Mouse (Mus musculus): ENCODE results near the gene Tgif1. TPM values are rescaled to one million over a fixed set of nuclear protein-coding genes. Genes with fewer than 3 reads are reported as not detected.
A peak's percentile ranks its signal among the peaks of the same experiment; 100 is the strongest.

Tgif1 gene
- polyA plus RNA-seq, 1 experiment from 2014 or later = 30.8 TPM

DNA sequence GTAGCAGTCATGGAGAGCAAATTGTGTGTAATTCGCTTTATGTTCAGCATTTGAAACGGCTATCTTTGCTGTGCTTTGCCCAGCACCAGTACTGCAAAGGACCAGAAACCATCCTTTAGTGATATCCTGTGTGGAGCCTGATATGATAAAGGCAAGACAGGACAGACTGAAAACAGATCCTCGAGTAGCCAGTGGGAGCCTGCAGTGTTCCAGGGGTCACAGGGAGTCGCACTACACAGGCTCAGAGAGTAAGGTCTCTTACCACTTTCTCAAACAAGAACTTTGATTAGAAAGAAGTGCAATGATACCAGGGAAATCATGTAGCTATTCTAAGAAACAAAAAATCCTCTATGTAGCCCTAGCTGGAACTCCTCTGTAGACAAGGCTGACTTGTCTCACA, 58.1 kb downstream of the Tgif1 start:
- DNase-seq (ENCODE audit: low spot score) (no peak), ATAC-seq (replicated peaks; ENCODE audit: low FRiP score) (no peak)
- Histone ChIP-seq H3K36me3 (ENCODE audit: control insufficient read depth, insufficient read depth, low read length) (no peaks in the 10 kb centered on the region), H3K4me2 (no peak overlapping the region), H3K9me3 (ENCODE audit: control insufficient read depth, low read length) (no peaks in the 10 kb centered on the region), H3K27me3 (replicated peaks; ENCODE audit: control insufficient read depth, insufficient read depth, low read length) (no peaks in the 10 kb centered on the region), H3K4me1 (replicated peaks; ENCODE audit: control insufficient read depth, insufficient read depth, low read length) (no peaks in the 10 kb centered on the region), H3K9ac (ENCODE audit: low read depth, low read length) (no peak overlapping the region), H3K4me3 (ENCODE audit: low read depth, low read length) (no peak overlapping the region), H3K27ac (ENCODE audit: low read depth, low read length) (no peak overlapping the region)
- 54% methylated on average over 4 of the region's 4 CpGs for WGBS

DNA sequence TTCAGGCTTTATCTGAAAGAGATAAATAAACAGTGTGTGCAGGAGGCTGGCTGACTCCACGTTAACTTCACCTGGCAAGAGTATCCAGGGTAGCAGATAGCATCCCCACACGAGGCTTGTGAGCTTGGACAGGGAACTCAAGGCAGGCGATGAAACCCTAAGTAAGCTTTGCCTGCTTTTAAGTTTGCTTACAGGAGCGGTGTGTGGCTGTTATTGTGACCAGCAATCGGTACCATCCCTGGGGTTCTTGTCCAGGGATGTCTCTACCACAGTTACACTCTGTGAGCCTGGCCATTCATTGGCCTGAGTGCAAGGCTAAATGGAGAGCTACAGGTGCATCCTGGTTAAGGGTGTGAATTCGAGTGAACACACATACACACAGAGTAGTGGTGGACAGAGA, 58.6 kb downstream of the Tgif1 start:
- H3K4me2 ChIP-seq = no peak overlapping the region
- H3K27ac ChIP-seq (ENCODE audit: low read depth, low read length) = peak overlapping the region; percentile 38; the same call in 1 of the 2 replicates
- no peaks in the 10 kb centered on the region for H3K27me3 ChIP-seq (replicated peaks; ENCODE audit: control insufficient read depth, insufficient read depth, low read length)
- 43% methylated on average over 6 of the region's 6 CpGs for WGBS
- H3K36me3 ChIP-seq (ENCODE audit: control insufficient read depth, insufficient read depth, low read length) = no peaks in the 10 kb centered on the region
- ATAC-seq (replicated peaks; ENCODE audit: low FRiP score) = no peak
- no peak overlapping the region for H3K4me3 ChIP-seq (ENCODE audit: low read depth, low read length)
- DNase-seq (ENCODE audit: low spot score) = no peak
- no peaks in the 10 kb centered on the region for H3K4me1 ChIP-seq (replicated peaks; ENCODE audit: control insufficient read depth, insufficient read depth, low read length)
- no peak overlapping the region for H3K9ac ChIP-seq (ENCODE audit: low read depth, low read length)
- H3K9me3 ChIP-seq (ENCODE audit: control insufficient read depth, low read length) = no peaks in the 10 kb centered on the region

DNA sequence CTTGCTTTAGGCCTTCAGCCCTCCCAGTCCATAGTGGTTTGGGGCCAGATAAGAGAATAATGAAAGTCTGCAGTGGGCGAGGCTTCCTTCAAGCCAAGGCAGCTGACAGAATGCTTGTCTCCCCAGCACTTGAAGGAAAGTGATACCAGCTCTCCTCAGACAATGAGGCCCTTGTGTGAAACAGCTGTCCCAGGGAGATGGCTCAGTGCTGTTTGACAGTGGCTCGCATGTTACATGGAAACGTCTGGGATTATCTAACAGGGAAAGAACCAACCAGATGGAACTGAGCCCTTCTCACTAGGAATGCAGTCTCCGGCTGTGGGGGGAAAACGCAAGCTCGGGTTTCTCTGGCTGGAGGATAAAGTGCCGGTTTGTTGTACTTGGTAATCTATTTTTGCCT, 59.1 kb downstream of the Tgif1 start:
- no peak overlapping the region for H3K4me3 ChIP-seq (ENCODE audit: low read depth, low read length)
- H3K27ac ChIP-seq (ENCODE audit: low read depth, low read length) = no peak overlapping the region; the same call in 1 of the 2 replicates
- no peaks in the 10 kb centered on the region for H3K36me3 ChIP-seq (ENCODE audit: control insufficient read depth, insufficient read depth, low read length)
- H3K27me3 ChIP-seq (replicated peaks; ENCODE audit: control insufficient read depth, insufficient read depth, low read length) = no peaks in the 10 kb centered on the region
- no peaks in the 10 kb centered on the region for H3K4me1 ChIP-seq (replicated peaks; ENCODE audit: control insufficient read depth, insufficient read depth, low read length)
- ATAC-seq (replicated peaks; ENCODE audit: low FRiP score) = no peak
- H3K4me2 ChIP-seq = no peak overlapping the region
- whole genome bisulfite sequencing = 28% methylated on average over 7 of the region's 7 CpGs
- DNase-seq (ENCODE audit: low spot score) = no peak
- no peak overlapping the region for H3K9ac ChIP-seq (ENCODE audit: low read depth, low read length)
- no peaks in the 10 kb centered on the region for H3K9me3 ChIP-seq (ENCODE audit: control insufficient read depth, low read length)

MicroRNA genes within 50 kb of the gene (microRNA counts, 519-probe panel; counts per million panel counts)
- microRNA mmu-miR-1195 = not detected

Small RNAs within 50 kb of the gene (microRNA-seq; reads per million reads assigned to microRNA genes)
- gene Mir1195 (ENCODE audit: borderline number of aligned reads) = not detected

Other genes with a start within 250 kb of the Tgif1 start
- gene Myom1, start 149.1 kb upstream of the Tgif1 start, polyA plus RNA-seq (2014; fragmentation: Nextera tagmentation; extraction: Ambion mirVana) = 5.8 and 7.3 TPM in 2 replicates
- 428 and 442 TPM in 2 replicates for gene Myl12a, start 149.3 kb upstream of the Tgif1 start, polyA plus RNA-seq (2014; fragmentation: Nextera tagmentation; extraction: Ambion mirVana)